Mouse (Mus musculus) mature B cell (primary cell): ENCODE measurements around the gene Tead3.

Experiments used
- in situ Hi-C: fragments of 300-500 bp; cut with MboI; formaldehyde crosslinking; loops from 2 replicates; pipeline ENCODE4 v1.14.3; 2019

Gene Tead3

GRCm38 (mm10) chr17:28308297-28309195 lies 42.1 kb downstream of the Tead3 start:
- in situ Hi-C loops, result loop anchor here (5.0 kb wide), 1 partner anchor 91 kb away; no protein-coding TSS in a partner anchor

- in situ Hi-C loops, result loop anchor here (5.0 kb wide), 1 partner anchor 88 kb away; no protein-coding TSS in a partner anchor
Observed at GRCm38 (mm10) chr17:28305172-28305571, 45.4 kb downstream of the Tead3 start.

DNA sequence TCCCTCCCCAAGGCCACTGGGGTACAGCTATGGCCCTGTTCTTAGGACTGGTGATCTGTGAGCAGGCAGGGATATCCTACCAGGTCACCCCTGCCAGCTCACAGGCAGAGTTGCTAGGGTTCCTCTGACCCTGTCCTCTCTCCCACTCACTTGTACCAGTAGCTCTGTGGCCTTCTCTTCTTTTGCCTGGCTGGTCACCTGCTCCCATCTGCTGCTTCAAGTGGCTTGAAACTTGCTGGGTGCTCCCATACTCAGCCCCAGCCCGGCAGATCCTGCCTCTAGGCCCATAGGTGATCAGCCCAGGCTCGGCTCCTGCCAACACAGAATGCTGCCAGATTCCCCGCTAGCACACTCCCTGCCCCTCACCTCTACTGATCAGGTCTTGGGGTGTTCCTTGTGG lies 49.8 kb downstream of the Tead3 start:
- in situ Hi-C loops, result no loop called here

DNA sequence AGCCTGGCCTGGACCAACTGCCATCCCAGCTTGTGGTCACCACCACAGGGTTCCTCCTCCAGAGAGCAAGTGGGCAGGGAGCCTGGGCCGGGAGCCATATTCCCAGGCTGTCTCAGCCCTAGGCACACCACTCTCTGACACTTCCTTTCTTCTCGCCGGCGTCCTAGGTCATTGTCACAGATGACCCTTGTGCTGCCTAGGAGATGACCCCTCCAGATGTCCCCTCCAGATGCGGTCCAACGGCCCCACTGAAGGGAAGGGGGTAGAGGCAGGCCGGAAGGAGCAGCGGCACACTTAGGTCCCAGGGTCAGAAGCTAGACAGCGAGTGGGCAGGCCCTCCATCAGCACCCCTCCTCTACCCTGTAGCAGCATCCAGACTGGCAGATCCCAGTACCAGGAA lies 50.3 kb downstream of the Tead3 start:
- in situ Hi-C loops, result no loop called here

DNA sequence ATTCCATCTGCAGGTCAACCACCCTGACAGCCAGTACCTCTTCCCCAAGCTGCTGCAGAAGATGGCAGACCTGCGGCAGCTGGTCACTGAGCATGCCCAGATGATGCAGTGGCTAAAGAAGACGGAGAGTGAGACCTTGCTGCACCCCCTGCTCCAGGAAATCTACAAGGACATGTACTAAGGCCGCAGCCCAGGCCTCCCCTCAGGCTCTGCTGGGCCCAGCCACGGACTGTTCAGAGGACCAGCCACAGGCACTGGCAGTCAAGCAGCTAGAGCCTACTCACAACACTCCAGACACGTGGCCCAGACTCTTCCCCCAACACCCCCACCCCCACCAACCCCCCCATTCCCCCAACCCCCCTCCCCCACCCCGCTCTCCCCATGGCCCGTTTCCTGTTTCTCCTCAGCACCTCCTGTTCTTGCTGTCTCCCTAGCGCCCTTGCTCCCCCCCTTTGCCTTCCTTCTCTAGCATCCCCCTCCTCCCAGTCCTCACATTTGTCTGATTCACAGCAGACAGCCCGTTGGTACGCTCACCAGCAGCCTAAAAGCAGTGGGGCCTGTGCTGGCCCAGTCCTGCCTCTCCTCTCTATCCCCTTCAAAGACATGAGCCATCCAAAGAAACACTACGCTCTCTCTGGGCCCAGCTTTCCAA lies 50.8 kb downstream of the Tead3 start:
- in situ Hi-C loops, result no loop called here

DNA sequence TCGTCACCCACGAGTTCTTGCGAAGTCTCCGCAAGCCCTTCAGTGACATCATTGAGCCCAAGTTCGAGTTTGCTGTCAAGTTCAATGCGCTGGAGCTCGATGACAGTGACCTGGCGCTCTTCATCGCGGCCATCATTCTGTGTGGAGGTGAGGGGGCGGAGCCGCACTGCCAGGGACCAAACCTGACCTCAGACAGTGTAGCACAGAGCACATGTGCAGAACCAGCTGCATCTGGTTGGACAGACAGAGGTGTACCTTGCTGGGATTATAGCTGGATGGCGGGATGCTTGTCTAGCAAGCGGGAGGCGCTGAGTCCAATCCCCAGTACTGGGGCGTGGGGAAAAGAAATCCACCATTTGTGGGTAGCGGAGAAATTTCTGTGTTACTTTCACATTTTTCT lies 51.7 kb downstream of the Tead3 start:
- in situ Hi-C loops, result no loop called here

- in situ Hi-C loops, result no loop called here
Observed at GRCm38 (mm10) chr17:28294449-28295333, 55.9 kb downstream of the Tead3 start.

DNA sequence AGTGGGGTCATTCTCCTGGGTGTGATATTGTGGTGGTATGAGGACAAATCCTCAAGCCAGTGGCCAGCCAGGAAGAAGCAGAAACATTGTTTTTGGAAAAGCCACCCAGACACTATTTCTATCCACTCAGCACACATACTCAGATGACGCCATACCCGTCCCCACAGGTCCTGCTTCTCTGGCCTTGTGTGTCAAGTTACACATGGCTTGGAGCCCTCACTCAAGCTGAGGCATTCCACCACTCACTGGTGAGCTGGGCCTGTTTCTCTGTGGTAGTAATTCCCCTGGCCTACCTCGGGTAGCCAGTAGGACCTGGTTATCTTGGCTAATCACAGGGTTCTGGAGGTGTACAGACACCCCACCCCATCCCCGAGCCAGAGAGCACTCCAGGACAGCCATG lies 56.9 kb downstream of the Tead3 start:
- in situ Hi-C loops, result no loop called here

DNA sequence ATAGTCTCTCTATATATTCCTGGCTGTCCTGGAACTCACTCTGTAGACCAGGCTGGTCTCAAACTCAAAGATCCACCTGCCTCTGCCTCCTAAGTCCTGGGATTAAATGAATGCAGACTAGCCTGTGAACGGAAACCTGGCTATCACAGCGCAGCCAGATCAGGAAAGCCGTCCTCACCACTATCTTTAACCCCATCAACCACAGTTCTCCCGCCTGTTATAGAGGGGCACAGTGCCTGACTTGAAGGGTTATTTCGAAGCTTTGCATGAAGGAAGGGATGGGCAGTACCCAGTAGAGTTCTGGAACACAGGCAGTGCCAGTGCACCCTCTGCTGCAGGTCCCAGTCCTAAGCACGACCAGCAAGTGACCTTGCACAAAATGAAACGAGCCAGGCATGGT lies 59.3 kb downstream of the Tead3 start:
- in situ Hi-C loops, result no loop called here

DNA sequence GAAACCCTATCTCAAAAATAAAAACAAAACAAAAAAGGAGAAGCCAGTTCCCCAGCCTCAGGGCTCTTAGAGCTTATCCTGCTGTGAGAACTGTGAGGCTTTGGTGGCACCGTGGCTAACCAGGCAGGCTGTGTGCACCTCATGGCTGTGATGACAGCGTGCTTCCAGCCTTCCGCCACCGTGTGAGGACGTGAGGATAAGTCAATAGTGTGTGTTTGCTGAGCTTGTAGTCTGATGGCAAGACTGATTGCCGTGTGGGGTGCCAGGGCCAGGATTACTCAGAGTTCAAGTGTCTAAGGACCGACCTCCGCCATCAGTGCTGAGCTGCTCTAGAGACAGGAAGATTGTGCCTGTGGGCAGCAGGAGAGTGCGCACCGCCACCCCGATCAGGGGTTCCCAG lies 59.9 kb downstream of the Tead3 start:
- in situ Hi-C loops, result no loop called here

DNA sequence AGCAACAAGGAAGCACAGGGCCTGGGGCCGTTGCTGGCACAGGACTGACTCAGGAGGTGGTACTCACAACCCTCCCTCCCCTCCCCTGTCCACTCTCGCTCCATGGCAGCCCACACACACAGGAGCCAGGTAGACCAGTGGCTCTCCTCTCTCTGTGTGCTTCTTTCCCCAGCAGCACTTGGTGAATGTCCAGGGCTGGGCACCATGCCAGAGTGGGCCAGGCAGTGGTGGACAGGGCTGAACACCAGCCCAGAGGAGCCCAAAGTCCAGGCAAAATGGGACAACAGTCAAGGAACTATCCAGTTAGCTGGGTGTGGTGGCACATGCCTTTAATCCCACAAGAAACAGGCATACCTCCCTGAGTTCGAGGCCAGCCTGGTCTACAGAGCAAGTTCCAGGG lies 60.4 kb downstream of the Tead3 start:
- in situ Hi-C loops, result no loop called here

DNA sequence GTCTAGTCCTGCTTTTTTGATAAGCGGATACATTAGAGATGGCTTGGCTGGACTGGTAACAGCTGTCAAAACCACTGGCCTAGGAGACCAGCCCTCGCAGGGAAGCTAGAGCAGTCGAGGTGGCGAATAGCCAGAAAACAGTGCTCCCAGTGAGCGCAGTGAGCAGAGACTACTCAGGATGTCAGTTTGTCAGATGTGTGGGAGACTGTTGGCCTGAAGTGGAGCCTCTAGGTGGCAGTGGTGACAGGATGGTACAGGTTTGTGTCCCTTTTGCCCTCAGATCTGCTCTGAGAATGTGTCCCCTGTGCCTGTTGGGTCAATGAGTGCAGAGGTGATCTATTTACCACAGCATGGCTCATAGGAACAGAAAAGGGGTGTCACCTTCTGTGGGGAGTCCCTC lies 62.6 kb downstream of the Tead3 start:
- in situ Hi-C loops, result no loop called here

GRCm38 (mm10) chr17:28287578-28287977 lies 63.0 kb downstream of the Tead3 start:
- in situ Hi-C loops, result no loop called here

DNA sequence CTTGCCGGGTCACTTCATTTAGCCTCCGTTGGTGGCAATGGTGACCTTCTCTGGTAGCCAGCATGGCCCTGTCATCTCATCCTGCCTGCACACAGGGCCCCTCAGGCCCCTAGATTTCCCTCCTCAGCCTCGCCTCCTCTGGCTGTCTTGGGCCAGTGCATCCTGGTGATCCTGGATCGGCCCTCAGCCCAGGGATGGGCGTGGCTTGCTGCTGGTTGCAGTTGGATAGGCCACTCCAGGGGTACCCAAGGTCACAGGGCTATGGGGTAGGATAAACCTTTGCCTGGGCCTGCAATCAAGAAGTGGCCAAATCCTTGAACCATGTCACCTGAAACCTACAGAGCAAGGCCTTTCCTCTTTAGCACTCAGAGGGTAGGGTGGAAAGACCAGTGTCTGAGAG lies 63.7 kb downstream of the Tead3 start:
- in situ Hi-C loops, result no loop called here

DNA sequence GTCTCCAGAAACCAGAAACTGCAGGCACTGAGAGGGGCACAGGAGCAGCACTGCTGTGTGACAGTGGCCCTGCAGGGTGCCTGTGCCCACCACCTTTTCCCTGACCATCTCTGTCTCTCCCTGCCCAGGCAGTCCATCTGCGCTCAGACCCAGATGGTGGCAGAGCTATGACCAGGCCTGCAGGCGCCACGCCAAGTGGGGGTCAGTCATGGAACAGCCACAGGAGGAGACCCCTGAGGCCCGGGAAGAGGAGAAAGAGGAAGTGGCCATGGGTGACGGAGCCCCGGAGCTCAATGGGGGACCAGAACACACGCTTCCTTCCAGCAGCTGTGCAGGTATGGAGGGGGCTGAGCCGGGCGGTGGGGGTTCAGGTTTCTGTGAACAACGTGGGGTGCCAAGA lies 64.5 kb downstream of the Tead3 start:
- in situ Hi-C loops, result no loop called here

GRCm38 (mm10) chr17:28283199-28283598 lies 67.4 kb downstream of the Tead3 start:
- in situ Hi-C loops, result no loop called here

GRCm38 (mm10) chr17:28281866-28282441 lies 68.7 kb downstream of the Tead3 start:
- in situ Hi-C loops, result no loop called here
